Mouse (Mus musculus): ENCODE measurements around the gene Kmt2c.

DNA sequence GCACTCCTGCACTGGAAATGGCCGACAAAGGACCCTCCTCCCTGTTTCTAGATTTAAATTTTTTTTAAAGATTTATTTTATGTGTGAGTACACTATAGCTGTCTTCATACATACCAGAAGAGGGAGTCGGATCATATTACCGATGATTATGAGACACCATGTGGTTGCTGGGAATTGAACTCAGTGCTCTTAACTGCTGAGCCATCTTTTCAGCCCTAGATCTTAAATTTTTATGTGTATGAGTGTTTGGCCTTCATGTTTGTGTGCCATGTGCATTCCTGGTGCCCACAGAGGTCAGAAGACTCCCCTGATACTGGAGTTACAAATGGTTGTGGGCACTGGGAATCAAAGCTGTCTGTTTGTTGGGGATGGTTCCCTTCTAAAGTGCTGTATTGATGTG is 42.3 kb upstream of the Kmt2c start:
- TF ChIP-seq POLR2A (IDR thresholded peaks at IDR 0.05; ENCODE audit: low read depth, low read length) (no peak), CTCF (IDR thresholded peaks at IDR 0.05; ENCODE audit: extremely low read depth, insufficient read depth, insufficient read length, insufficient replicate concordance) (no peak)
